12 mouse cellular contexts compared by ENCODE assay signal in genomic region chr2:113399718-113400117, GRCm38 (mm10).
"Had no signal": no experiment of that assay in that cellular context is flagged by ENCODE, and none has a peak within 500 bp of the region (broad histone marks: within the 10 kb centered on the region; RNA-seq: fewer than 3 reads in every experiment).

No protein-coding gene starts in this region.

- DNase-seq: kidney, postnatal 10 days; kidney, postnatal 36 days; layer of hippocampus, postnatal 36 days; left cerebral cortex, postnatal 4 days; lung, adult 18-20 months; right cerebral cortex, adult 18-20 months; right cerebral cortex, postnatal 14 days; right cerebral cortex, postnatal 4 days; thymus, adult 2 months; thymus, postnatal 14 days; thymus, postnatal 4 days had no signal

- ATAC-seq: midbrain, embryonic 15.5 days had no signal
